Mouse (Mus musculus) ES-CJ7 (cell line): ENCODE measurements around the gene Pacs2.

Source experiments
- DNase-seq: peaks from one replicate; pipeline ENCODE4 v3.0.0; 2011; ENCODE audit warnings: low read depth, low spot score

The Pacs2 gene

DNA sequence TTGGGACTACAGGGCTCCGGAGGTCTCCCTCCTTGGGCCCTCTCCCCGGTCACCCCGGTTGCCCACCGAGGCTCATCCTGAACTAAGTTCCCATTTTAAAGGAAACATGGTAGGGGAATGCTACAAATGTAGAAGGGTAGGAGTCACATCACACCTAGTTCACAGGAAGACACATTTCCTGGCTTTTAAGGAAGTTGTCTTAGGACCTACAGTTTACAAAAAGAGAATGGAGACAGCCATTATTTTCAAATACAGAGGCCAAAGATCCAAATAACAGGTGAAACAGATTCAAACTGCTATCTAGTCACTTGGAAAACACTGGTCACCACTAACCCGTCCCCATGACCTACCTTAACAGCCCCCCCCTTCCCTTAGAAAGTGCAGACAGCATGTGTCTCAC lies 1.9 kb upstream of the Pacs2 start:
- no peak for DNase-seq

DNA sequence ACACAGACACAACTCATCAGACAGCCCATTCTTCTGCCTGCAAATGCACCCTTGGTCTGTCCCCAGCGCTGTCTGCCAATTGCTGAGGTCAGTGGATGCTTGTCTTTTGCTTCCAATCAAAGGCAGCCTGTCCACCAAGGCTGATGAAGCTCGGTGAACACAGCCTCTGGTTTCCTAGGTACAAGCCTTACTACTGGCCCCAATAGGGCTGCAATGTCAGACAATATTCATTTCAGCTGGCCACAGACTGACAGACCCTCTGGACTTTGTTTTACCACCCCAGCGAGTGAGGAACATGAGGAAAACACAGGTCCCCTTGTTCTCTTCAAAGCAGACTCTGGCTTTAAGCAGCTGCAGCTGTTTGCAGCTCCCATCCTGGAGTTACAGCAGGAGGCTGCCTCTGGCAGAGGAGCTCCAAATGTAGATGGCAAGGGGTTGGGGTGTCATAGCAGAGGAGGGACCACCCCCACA lies 1.3 kb upstream of the Pacs2 start:
- DNase-seq, result no peak

DNA sequence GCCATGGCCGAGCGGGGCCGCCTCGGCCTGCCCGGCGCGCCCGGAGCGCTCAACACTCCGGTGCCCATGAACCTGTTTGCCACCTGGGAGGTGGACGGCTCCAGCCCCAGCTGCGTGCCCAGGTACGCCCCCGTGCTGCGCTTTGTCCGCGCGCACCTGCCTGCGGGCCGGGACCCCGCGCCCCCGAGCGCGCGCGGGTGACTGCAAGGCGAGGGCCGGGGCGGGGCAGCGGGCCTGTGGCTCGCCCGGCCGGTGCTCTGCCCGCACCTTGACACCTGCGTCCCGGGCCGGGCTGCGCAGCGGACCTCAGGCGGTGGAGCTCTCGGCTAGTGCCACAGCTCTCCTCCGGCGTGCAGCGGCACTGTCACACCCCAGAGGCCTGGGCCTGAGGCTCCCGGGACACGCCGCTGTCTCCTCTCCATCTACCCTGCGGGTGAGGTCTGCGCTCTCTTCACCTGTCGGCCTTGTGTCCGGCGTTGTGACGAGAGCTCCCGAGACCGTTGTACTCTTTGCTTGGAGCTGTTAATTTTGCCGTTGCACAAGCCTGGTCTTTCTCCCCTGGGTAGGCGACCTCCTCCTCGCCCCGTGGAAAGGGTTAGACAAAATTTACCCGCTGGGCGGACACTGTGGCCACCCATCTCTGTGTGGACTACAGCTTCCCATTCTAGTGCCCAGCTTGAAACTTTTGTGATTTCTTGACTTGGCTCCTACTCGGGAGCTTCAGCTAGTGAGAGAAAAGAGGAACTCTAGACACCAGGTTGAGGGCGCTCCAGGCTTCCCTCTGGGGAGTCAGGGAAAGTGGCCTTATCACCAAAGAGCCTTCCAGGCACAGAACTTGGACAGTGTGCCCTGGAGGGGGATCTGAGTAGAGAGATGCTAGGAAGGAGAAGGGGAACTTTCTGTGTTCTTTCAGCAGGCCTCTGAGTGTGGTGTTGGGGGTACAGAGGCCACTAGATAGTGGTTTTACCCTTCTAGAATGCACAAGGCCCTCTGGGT lies 551 bp downstream of the Pacs2 start:
- DNase-seq, result peak; percentile 38

DNA sequence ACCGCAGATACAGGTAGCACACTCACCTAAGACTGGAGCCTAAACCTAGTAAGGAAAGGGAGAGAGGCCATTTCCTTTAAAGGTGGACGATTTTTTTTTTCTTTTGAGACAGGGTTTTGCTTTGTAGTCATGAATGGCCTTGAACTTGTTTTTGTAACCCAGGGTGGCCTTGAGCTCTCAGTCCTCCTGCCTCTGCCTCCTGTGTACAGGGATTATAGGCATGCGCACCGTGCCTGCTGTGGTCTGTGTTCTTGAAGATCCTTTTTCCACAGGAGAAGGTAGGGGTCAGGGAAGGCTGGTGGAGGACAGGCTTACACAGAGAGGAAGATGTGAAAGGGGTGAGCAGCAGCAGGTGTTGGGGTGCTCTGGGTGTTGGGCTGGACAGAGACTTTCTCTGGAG lies 1.6 kb downstream of the Pacs2 start:
- DNase-seq, result no peak

DNA sequence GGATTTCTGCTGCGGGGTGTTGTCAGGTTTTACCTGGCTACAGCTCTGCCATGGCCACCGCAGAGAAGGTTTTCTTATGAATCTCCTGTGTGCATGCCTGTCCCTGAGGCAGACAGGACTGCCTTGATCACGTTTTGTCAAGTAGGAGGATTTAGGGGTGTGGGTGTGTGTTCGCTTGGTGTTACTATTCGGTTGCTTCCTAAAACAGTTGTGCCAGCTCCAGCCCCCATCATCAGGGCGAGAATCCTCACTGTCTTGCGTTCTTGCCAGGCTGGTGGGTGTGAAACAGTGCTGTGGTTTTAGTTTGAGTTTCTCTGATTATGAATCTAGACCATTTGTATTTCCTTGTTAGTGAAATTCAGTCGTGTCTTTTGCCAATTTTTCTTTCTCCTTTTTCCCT lies 2.7 kb downstream of the Pacs2 start:
- no peak for DNase-seq

DNA sequence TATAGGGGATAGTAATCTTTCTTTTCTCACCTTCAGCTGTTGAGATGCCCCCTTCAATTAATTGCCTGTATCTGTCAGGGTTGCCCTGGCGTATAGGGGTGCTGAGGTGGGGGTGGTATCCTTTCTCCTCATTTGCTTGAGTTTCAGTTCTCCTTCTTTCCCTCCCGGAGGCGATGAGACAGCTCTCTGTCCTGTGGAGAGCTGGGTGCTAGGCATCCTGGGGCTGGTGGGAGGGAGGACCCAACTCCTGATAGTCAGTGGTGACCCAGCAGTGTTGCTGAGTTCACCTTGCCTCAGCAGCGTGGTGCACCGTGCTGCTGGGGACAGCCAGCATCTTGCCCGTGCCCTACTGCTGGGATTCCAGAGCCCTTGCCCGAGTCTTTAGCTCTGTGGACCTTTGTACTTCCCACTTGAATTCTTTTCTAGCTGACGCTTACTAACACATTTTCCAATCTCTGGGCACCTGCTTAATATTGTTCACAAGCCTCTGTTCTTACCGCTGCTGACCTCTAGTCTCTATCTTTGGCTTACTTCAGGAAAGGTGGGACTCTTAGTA lies 3.2 kb downstream of the Pacs2 start:
- no peak for DNase-seq

DNA sequence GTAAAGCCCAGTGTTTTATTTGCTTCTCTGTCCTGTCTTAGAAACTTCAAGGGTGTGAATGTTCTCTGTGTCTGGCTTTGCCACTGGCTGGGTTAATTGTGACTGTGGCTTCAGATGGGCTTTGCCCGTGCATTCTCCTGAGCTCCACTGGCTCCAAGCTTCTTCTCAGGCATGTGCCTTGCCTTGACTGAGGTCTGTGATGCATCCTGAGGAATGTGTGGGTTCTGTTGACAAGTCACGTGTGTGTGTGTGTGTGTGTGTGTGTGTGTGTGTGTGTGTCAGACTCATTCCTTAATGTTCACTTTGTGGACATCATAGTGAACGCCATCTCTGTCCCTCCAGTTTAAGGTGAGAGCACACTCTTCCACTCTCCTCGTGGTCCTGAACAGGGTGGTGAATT lies 4.5 kb downstream of the Pacs2 start:
- no peak for DNase-seq

DNA sequence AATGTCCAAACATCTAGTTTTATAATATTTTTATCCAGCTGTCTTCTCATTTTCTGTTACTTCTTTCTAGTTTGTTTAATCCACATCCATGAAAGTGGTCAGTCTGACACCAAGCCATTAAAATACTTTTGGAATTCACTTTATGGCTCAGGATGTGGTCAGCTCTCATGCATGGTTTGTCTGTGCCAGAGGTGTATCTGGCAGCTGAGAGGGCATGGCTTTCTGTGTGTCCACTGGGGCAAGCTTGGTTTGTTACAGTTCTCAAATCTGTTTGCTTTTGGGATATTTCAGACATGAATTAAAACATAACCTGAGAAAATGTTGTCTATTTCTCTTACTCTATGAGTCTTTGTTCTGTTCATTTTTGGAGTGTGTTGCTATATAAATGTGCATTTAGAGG lies 7.2 kb downstream of the Pacs2 start:
- no peak for DNase-seq

DNA sequence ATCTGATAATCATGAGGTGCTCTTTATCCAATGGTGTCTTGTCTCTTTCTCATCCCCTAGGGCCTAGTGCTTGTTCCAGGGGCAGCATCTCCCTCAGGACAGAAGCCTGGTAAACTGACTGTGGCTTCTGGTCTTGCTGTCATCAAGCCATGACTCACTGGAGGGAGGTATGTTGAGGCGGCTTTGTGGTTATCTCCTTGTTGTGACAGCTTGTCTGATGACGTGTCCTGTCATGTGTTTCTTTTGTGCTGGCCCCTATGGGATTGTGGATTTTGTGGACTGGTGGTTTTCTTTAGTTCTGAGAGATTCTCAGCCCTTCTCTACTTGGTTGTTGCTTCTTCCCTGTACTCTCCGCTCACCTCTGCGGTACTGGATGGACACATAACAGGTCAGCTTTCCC lies 8.8 kb downstream of the Pacs2 start:
- DNase-seq, result no peak

DNA sequence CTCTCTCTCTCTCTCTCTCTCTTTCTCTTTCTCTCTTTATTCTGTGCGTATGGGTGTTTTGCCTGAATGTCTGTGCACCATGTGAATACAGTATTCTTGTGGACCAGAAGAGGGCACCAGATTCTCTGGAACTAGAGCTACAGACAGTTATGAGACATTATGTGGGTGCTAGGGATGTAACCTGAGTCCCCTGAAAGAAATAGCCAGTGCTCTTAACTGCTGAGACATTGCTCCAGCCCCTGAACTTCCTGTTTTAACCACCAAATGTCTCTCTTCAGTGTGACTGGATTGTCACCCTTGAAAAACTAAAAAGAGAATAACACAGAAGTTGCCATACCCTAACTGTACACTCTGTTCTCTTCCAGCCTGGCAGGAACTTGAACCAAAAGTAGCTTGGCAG lies 12.2 kb downstream of the Pacs2 start:
- peak; percentile 21 for DNase-seq

DNA sequence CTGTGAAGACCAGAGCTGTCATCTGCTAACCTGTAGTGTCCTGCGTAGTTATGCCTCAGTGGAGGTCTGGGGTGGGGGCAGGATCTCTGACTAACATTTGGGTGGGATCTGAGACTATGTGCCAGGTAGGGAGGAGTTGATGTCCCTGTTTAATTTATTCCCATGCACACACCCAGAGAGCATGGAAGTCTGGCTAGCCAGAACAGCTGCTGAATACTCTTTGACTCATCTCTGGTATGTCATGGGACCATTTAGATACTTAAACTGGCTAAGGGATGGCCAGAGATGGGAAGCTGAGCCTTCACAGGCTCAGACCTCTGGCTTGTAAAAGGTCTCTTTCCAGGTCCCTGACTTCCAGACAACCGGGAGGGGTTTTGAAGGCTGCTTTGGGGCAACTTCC lies 13.2 kb downstream of the Pacs2 start:
- no peak for DNase-seq

DNA sequence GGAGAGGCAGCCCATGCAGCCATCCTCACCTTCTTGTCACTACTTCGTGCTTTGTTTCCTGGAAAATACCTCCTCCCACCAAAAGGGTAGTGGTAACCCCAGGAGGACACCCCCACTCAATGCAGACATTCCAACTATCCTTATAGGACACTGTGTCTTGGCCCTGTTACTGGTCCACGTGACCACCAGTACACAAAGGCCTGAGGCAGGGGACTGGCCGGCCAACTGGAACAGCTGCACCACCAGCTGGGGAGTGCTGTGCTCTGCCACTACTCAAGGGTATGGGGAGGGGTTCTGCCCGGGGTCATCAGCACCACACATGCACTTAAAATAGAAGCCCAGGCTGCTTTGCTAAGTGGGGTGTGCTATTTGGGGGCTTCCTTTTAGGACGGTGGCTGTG lies 13.8 kb downstream of the Pacs2 start:
- DNase-seq, result no peak

DNA sequence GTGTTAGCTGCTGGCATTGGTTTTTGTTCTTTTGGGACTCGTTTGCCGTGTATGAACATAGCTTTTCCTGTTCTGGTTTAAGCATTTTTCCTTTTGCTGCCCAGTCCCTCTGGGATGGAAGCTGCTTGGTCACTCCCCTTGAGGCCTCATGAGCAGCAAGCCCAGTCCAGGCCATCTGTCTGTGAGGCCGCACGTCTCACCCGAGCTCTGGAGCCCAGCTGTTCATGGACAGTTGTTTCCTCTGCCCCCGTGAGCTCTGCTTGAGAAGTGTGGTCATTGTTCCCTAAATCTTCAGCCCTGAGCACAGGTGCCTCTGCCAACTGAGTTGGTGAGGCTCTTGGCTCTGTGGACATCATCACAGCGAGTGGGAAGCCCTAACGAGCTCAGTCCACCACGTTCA lies 14.6 kb downstream of the Pacs2 start:
- DNase-seq, result no peak

DNA sequence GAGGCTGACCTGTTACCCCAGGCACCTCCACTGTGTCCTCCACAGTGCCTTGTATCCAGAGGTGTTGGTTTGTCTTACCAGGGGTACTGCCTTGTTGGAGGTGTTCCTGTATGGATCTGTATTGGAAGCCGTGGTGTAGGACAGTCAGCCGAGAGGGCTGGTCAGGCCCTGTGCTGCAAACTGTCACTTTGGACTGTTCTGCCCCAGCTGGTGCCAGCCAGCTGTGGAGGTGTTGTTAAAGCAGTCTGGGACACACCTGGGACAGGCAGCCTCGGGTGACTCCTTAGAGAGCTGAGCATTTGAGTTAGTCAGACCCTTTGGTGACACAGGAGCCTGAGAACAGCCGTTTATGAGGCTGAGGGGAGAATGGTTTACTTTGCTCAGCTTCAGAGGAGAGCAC lies 15.7 kb downstream of the Pacs2 start:
- DNase-seq, result no peak

DNA sequence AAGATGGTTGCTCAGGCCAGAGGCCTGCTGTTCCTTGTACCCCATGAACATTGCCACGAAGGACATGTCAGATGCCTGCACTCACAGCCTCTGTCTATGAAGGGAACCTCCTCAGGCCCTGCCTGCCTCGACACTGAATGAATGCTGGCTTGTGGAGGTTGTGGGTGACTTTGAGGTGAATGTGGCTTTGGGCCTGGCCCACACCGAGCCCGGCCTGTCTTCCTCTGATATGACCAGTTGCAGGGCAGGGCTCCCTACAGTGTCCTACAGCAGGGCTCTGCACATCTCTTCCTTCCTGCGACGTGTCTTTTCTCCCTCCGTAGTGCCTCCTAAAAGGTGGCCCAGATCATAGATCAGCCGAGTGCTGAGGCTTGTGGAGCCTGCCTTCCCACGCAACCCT lies 16.7 kb downstream of the Pacs2 start:
- DNase-seq, result no peak

DNA sequence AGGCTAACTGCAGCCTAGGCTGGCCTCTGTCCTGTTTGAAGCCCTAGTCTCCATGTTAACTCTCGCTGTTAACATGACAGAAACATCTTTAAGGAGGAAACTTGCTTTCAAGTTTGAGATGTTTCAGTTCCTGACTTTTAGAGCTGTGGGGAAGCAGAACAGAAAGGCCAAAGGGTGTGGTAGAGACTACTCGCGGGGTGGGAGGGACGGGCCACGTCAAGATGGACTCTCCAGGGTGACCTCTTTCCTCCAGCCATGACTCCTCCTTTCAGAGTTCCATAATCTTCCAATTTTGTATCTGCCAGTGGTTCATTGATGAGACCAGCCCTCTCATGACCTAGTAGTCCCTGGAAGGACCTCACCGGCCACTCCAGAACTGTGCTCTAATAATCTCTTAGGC lies 17.1 kb downstream of the Pacs2 start:
- no peak for DNase-seq

DNA sequence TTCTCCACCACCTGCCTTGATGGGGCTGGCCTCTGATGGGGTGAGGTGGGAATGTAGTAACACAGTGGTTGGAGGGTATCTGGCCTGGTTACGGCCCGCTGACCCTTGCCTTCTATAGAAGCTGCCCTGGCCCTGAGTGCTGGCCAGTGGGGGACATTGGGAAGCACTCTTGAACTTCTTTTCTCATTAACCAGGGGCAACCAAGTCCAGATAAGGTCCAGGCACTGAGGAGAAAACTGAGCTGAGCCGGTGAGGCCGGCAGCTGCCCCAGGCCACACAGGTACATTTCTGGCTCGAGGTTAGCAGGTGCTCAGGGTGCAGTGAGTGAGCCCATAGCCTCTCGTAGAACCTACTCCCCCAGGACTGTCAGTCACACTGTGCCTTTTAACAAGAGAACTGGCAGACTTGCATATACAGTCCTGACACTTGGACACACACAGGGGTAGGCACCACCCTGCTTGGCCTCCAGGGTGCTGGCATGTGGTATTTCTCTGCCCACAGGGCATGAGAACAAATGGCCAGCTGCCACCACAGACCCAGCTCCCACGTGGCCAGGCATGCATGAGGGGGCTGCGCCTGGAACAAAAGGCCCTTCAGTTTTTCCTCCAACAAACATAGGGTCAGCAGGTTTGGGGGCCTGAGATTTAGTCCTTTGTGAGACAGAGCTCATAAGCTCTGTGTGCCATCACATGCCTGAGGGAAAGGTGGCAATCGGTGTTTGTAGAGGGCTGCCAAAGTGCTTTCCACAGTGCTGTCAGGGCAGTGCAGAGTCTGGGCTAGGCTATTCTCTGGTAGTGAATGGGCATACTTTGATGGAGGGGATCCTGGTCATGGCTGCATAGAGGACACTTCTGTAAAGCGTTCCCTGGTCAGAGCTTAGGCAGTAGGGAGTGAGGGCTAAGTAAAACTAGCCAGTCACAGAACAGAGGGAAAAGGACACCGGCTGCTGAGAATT lies 18.3 kb downstream of the Pacs2 start:
- no peak for DNase-seq

DNA sequence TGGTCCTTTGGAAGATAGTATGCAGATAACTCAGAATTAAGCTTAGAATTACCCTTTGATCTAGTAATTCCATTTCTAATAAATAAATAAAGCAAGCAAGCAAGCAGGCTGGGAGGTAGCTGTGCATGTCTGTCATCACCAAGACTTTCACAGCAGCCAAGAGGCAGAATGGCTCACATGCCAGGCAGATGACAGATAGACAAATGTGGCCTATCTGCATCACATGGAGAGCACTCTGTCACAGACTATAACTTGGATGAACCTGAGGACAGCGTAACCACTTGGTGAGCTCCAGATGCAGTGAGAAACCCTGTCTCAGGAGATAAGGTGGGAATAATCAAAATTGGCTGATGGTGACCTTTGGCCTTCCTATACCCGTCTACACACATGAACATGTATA lies 20.8 kb downstream of the Pacs2 start:
- no peak for DNase-seq

DNA sequence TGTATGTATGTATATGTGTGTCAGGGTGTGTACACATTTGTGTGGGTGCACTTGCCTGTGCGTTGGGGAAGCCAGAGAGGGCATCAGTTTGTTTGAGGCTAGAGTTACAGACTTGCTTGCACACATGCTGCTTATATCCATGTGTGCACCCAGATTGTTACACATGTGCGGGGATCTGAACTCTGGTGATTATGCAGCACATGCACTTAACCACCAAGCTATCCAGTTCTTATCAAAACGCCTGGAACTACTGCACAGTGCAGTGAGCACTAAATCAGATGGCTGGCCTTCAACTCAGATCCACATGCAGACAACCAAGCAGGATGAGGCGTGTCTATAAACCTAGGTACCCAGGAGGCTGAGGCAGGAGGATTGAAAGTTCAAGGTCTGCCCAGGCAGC lies 22.7 kb downstream of the Pacs2 start:
- DNase-seq, result no peak

DNA sequence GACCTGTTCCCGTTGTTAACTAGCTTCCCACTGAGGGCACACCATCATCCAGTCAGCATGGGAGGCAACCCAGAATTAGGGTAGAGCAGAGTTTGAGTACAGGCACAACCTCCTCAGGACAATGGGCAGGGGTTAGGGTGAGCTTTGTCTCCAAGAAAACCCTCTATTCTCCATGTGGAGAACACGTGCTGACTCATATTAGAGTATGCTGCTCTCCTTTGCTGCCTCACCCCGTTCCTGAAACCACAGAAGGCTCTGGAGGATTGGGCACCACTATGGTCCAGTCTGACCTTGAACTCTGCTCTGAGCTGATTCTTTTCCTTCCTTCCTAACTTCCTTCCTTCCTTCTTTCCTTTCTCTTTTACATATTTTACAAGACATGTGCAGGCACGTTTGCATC lies 24.1 kb downstream of the Pacs2 start:
- DNase-seq, result no peak

DNA sequence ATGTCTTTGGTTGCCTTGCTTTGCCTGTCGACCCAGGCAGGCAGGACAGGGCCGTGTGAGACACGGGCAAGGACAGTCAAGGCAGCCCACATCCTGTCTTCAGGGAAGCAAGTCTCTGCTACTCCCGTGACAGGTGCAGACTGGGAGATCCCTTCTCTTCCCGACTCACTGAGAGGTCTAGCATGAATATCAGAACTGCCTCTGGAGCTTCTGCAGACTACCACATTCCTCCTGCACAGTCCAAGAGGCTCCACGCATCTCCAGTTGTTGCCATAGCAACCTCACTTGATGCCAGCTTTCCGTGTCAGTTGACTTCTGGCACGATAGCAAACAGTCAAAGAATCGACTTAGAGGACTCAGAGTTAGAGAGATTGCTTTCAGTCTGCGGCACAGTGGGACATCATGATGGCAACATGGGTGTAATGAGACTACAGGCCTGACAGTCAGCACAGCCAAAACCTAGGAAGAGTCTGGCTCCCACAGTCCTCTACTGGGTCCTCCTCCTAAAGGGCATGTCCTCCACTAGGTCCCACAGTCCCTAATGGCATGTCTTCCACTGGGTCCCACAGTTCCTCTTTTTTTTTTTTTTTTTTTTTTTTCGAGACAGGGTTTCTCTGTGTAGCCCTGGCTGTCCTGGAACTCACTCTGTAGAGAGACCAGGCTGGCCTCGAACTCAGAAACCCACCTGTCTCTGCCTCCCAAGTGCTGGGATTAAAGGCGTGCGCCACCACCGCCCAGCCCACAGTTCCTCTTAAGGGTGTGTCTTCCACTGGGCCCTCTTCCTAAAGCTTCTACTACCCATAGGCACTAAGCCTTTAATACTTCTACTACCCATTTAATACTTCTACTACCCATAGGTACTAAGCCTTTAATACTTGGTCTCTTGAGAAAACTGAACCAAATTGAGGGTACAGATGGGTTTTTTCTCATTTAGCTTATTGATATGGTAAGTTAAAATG lies 27.5 kb downstream of the Pacs2 start:
- no peak for DNase-seq
